Mouse (Mus musculus) cortical plate, adult 2 months (tissue): ENCODE measurements around the gene Mfsd12. TPM values are rescaled to one million over a fixed set of nuclear protein-coding genes. Genes with fewer than 3 reads are reported as not detected.

Experiments
- H3K27ac ChIP-seq: fragments of 200-500 bp; 2 replicates; pipeline ENCODE4 v1.5.1; 2012; ENCODE audit warnings: low read length, control low read depth, inconsistent platforms; ENCODE audit not compliant: insufficient read depth
- H3K4me1 ChIP-seq: fragments of 200-500 bp; 2 replicates; pipeline ENCODE4 v1.6.1; 2011; ENCODE audit warnings: low read length; ENCODE audit not compliant: control insufficient read depth, insufficient read depth
- H3K4me3 ChIP-seq: fragments of 200-500 bp; 2 replicates; pipeline ENCODE4 v1.5.1; 2011; ENCODE audit warnings: mild to moderate bottlenecking, low read length, control low read depth; ENCODE audit not compliant: insufficient read depth
- CTCF ChIP-seq: fragments of 200-500 bp; IDR thresholded peaks from 2 replicates; pipeline ENCODE4 v1.5.1; 2011; ENCODE audit warnings: mild to moderate bottlenecking, control low read depth, low read length; ENCODE audit not compliant: insufficient read depth; ENCODE audit errors: extremely low read depth
- POLR2A ChIP-seq: fragments of 200-500 bp; IDR thresholded peaks from 2 replicates; pipeline ENCODE4 v1.6.1; 2011; ENCODE audit warnings: mild to moderate bottlenecking, low read length, control low read depth; ENCODE audit not compliant: insufficient read depth; ENCODE audit errors: extremely low read depth
- polyA plus RNA-seq: library from polyadenylated mRNA; depleted of rRNA; stranded (reverse); fragments of >200 nt; gene quantifications from 2 replicates; pipeline ENCODE4 v1.2.3, GENCODE M21; 2012

The Mfsd12 gene
- polyA plus RNA-seq, 1 experiment, result 30.1 TPM

DNA sequence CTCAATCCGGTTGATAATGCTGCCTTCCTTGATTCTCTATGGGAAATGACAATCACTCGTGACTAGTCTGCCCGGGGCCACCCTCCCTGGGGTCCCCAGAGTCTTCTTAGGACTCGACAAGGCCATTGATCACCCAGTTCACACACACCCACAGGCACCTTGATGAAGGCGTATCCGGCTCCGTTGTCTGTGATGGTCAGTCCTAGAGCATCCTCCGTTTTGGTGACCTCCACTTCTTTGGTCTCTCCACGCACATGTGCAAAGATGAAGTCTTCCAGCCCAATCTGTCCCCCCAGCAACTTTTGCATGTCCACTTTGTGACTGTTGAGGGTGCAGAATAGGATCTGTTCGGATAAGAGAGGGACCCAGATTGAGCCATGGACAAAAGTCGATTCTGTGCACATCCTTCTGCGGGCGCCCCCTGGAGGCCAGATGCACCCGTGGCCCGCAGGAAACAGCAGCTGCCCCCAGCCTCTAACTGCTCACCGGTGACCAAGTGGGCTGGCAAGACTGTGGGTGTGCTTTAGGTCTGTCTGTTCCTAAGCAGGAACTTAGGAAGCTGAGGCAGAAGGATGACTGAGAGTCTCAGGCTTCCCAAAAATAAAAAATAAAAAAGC is 15.8 kb upstream of the Mfsd12 start:
- H3K27ac ChIP-seq, result no peak overlapping the region
- TF ChIP-seq POLR2A, result no peak
- peak; percentile 35 for TF ChIP-seq CTCF
- H3K4me3 ChIP-seq, result no peak overlapping the region
- H3K4me1 ChIP-seq, result no peaks in the 10 kb centered on the region

DNA sequence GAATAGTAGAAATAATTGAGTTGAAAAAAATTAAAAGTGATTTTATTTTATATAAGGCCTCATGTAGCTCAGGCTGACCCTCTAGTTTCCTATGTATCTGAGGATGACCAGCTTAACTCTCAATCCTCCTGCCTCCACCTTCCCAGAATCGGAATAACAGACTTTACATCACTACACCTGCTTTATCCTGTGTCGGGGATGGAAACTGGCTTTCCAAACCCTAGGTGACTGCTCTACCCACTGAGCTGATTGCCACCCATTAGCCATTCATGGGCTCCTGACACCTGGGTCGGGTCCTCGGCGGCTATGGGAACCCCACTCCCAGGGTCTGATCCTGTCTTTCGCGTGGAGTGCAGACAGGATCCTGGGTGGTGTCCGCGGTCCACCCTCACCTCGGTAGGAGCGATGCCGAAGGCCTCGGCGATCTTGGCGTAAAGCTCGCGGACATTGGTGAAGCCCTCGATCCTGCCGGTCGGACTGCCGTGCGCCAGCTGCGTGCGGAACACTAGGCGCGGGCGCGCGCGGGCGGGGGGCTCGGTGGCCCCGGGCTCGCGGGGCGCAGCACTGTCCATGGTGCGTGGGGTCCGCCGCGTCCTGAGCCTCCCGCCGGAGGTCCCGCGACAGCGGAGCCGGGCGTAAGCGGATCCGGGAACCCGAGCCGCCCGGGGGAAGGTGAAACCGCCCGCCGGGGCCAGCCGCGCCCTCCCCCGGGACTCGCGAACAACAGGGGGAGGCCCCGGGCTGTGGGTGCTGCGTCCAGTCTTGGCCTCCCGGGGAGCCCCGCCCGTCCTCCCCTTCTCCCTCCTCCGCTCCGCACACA is 14.4 kb upstream of the Mfsd12 start, which contains the start of gene Gipc3:
Gene Gipc3 (minus strand): TSS at position 581 of the 820 bp plus-strand sequence.
- Histone ChIP-seq H3K4me3 (0 out of 2 replicates have a peak within 1 kb of the TSS, but pooled peaks have one; percentile 12), H3K4me1 (no peaks in the 10 kb centered on the region), H3K27ac (no peak within 1 kb of the TSS)
- TF ChIP-seq CTCF, result no peak
- TF ChIP-seq POLR2A, result no peak

DNA sequence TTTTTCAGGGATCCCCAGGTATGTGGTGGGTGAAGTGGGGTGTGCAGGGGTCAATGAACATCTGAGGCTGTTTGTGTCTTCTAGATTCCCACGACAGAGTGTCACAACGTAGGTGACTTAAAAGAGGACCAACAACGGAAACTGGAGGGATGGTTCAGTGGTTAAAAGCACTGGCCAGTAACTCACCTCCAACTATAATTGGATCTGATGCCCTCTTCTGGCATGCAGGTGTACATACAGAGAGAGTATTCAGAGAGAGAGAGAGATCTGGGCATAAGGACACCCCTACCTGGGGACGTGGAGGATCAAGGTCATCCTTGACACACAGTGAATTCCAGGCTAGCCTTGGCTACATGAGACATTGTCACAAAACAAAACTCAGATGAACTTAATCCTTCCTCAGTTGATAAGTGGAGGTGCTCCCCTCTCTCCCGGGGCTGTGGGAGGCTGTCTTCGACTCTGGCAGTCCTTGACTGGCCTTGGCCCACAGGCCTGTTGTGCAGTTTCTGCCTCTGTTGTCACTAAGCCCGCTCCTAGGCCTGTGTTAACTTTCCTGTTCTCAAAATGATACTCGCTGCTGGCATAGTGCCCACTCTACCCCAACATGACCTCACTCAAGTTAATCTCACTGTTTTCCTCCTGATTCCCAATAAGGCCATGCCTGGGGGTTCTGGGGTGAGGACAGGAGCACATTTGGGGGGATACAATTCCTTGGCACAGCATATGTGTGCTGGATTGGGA is 12.7 kb upstream of the Mfsd12 start:
- Histone ChIP-seq H3K4me3 (no peak overlapping the region), H3K27ac (no peak overlapping the region), H3K4me1 (no peaks in the 10 kb centered on the region)
- TF ChIP-seq CTCF (no peak; the same call in 1 of the 2 replicates), POLR2A (no peak)

DNA sequence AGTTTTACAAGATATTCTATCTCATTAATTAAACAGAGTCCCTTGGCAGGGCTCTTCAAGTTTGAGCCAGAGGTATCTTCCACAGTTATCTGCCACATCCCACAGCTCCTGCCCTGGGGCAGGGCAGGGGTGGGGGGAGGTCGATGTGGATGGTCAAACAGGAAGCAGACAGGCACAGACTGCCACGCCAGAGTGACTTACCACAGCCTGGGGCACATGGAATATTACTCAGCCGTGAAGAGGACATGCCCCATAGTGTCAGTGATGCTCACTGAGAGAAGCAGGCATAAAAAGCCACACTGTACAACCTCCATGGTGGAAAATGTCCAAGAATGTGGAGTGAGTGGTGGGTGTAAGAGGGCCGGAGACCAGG is 12.1 kb upstream of the Mfsd12 start:
- Histone ChIP-seq H3K27ac (no peak overlapping the region), H3K4me3 (no peak overlapping the region), H3K4me1 (no peaks in the 10 kb centered on the region)
- TF ChIP-seq POLR2A (no peak), CTCF (no peak)

DNA sequence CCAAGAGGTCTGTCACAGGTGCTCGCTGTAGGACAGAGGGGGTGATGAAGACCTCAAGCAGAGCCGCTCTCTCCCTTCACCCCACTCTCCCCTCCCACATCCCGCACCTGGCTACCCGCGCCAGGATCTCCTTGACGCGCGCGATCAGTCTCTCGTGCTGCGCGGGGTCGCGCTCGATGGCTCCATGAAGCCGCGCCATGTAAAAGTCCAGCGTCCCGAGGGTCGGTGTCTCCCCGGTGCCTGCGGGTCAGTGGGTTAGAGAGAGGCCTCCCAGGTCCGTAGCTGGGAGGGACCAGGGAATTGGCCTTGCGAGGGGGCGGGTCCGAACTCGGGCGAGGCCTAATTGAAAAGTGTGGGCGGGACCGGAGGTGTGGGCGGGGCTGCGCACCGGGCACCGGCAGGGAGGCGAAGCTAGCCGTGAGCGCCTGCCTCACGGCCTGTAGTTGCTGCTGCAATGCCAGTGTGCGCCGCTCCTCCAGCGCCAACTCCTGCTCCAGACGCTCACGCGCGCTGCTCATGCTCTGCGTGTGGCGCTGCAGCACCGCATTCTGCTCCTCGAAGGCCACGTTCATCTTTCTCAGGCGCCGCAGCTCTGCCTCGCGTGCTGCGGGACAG is 10.7 kb upstream of the Mfsd12 start:
- no peak overlapping the region for H3K4me3 ChIP-seq

DNA sequence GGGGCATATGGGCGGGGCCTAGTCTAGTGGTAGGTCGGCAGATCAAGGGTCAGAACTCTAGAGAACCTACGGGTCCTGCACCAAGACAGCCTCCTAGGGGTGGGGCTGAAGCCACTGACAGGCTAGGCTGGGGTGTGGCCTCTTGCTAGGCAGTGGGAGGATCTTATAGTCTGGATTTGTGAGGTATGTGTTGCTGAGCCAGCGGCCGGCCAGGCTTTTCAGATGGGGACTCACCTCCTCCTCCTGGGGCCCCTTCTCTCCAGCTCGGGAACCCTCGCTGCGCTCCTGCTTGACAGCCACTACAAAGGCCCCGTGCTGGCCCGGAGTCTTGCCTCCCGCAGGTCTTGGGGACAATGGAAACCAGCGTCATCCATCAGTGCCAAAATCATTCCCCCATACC is 8.1 kb upstream of the Mfsd12 start:
- H3K4me3 ChIP-seq, result peak overlapping the region; percentile 48; the same call in 1 of the 2 replicates

More for the DNA sequence above, 10.7 kb upstream of the Mfsd12 start:
- TF ChIP-seq CTCF, result peak; percentile 5; the same call in 1 of the 2 replicates
- TF ChIP-seq POLR2A, result no peak
- no peak overlapping the region for H3K27ac ChIP-seq
- no peaks in the 10 kb centered on the region for H3K4me1 ChIP-seq

DNA sequence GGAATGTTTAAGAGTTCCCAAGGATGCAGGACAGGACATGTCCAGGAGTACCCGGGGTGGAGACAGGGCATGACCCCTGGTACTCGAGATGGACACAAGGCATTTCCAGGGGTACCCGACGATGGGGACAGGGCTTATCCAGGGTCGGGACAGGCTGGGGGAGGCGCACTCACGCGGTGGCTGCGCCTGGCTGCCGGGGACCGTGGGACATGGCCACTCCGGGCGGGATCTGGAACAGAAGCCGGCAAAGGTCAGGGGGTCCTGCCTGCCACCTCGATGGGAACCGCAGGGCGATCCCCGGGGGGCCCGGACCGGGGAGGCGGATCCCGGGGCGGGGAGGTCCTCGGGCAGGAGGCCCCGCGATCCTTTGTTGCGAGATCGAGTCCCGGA is 7.3 kb upstream of the Mfsd12 start:
- H3K27ac ChIP-seq, result no peak overlapping the region
- H3K4me1 ChIP-seq, result no peaks in the 10 kb centered on the region
- TF ChIP-seq POLR2A (no peak), CTCF (no peak)
- peak overlapping the region; percentile 48 for H3K4me3 ChIP-seq

More for the DNA sequence above, 8.1 kb upstream of the Mfsd12 start:
- no peak overlapping the region for H3K27ac ChIP-seq
- no peak for TF ChIP-seq POLR2A
- TF ChIP-seq CTCF, result no peak
- H3K4me1 ChIP-seq, result no peaks in the 10 kb centered on the region

DNA sequence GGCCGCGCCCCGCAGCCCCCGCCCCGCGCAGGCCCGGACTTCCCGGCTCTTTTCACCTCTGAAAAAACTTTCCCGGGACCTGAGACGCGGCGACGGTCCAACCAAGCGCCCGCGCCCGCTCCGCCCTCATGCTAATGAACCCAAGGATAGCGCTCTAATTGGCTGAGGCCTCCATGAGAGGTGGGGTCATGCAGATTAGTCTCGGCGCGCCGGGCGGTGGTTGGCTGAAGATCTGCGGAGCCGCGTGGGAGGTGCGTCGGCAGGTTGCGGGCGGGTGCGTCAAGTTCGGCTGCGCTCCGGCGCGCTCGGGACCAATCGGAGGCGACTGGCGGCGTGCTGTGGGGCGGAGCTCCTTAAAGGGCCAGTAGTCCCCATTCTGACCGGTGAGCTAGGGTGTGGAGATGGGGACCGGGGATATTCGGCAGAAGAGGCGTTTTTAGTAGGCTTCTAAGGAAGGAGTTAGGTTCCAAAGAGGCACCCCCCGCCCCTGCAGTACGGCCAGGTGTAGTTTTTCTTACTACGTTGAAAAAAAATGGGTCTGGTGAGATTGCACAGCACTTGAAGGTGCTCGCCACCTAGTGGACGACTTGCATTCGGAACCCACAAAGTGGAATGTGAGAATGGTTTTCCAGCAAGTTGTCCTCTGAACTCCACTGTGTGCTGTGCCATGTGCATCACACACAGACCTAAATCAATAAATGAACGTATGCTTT is 6.8 kb upstream of the Mfsd12 start, which contains the start of gene Hmg20b:
Gene Hmg20b (minus strand): TSS at position 130 of the 713 bp plus-strand sequence.
- H3K4me1 ChIP-seq, result no peaks in the 10 kb centered on the region
- peak within 1 kb of the TSS; percentile 82; the same call in 1 of the 2 replicates for H3K27ac ChIP-seq
- H3K4me3 ChIP-seq, result peak within 1 kb of the TSS; percentile 48
- TF ChIP-seq POLR2A (peak; percentile 30; the same call in 1 of the 2 replicates), CTCF (peak; percentile 79)
